Mouse (Mus musculus) hindbrain, embryonic 12.5 days (tissue): ENCODE results near the gene Pipox. TPM values are rescaled to one million over a fixed set of nuclear protein-coding genes. Genes with fewer than 3 reads are reported as not detected.
A peak's percentile ranks its signal among the peaks of the same experiment; 100 is the strongest.

Experiments
- ATAC-seq: fragments of 200-750 bp; cut with Nextera tagmentation; 2 replicates; pipeline ENCODE4 v1.8.0; 2017; ENCODE audit warnings: moderate TSS enrichment; ENCODE audit not compliant: low FRiP score
- H3K27ac ChIP-seq: fragments of 300-500 bp; sonication (generic); 2 replicates; pipeline ENCODE4 v1.5.1; 2016; ENCODE audit warnings: mild to moderate bottlenecking
- H3K27me3 ChIP-seq: fragments of 300-500 bp; sonication (generic); 2 replicates; pipeline ENCODE4 v1.6.1; 2016; ENCODE audit warnings: mild to moderate bottlenecking
- H3K36me3 ChIP-seq: fragments of 300-500 bp; sonication (generic); 2 replicates; pipeline ENCODE4 v1.6.1; 2016; ENCODE audit warnings: mild to moderate bottlenecking
- H3K4me1 ChIP-seq: fragments of 300-500 bp; sonication (generic); 2 replicates; pipeline ENCODE4 v1.6.1; 2016
- H3K4me2 ChIP-seq: fragments of 300-500 bp; sonication (generic); replicated peaks from 2 replicates; pipeline ENCODE4 v1.6.1; 2016; ENCODE audit warnings: mild to moderate bottlenecking
- H3K4me3 ChIP-seq: fragments of 300-500 bp; sonication (generic); 2 replicates; pipeline ENCODE4 v1.5.1; 2016; ENCODE audit warnings: mild to moderate bottlenecking
- H3K9ac ChIP-seq: fragments of 300-500 bp; sonication (generic); 2 replicates; pipeline ENCODE4 v1.6.1; 2016; ENCODE audit warnings: mild to moderate bottlenecking, moderate library complexity
- H3K9me3 ChIP-seq: fragments of 300-500 bp; sonication (generic); replicated peaks from 2 replicates; pipeline ENCODE4 v1.6.1; 2016; ENCODE audit warnings: mild to moderate bottlenecking
- WGBS: fragments of 180-500 bp; shearing (Covaris S2); methylation state at CpG from one replicate; pipeline ENCODE4 v1.1.7; 2016; 5-methylcytosine and 5-hydroxymethylcytosine counted together
- polyA plus RNA-seq: library from polyadenylated mRNA; unstranded; fragments of >200 nt; fragmentation: Nextera tagmentation; extraction: Ambion mirVana; gene quantifications from 2 replicates; pipeline ENCODE4 v1.2.1, GENCODE M21; 2016

Gene Pipox
- polyA plus RNA-seq, 1 experiment from 2014 or later = 5.0 TPM

DNA sequence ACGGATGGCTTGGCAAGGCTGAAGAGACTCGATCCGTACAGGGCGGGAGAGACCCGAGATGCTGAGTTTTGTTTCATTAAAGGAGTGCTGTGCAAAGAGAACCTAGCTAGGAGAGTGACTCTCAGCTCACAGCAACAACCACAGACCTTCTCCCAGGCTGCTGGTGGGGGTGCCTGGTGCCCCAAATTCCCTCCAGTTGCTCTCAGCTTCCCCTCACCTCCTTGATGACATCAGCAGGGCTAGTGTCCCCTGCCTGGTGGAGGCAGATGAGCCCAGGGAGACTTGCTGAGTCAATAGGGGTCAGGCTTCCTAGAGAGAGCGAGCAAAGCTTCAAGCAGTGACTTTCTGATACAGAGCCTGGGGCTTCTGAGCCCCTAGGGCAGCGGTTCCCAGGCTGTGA, 21.2 kb downstream of the Pipox start:
- H3K27me3 ChIP-seq = peaks cover 18% of the 10 kb centered on the region
- peak overlapping the region; percentile 35 for H3K4me2 ChIP-seq
- 7% methylated on average over 7 of the region's 7 CpGs for WGBS
- H3K4me3 ChIP-seq = no peak overlapping the region
- no peaks in the 10 kb centered on the region for H3K9me3 ChIP-seq
- peak overlapping the region; percentile 62 for H3K27ac ChIP-seq
- peak; percentile 15; the same call in 1 of the 2 replicates for ATAC-seq
- H3K36me3 ChIP-seq = no peaks in the 10 kb centered on the region
- H3K9ac ChIP-seq = no peak overlapping the region
- H3K4me1 ChIP-seq = peaks cover 65% of the 10 kb centered on the region

DNA sequence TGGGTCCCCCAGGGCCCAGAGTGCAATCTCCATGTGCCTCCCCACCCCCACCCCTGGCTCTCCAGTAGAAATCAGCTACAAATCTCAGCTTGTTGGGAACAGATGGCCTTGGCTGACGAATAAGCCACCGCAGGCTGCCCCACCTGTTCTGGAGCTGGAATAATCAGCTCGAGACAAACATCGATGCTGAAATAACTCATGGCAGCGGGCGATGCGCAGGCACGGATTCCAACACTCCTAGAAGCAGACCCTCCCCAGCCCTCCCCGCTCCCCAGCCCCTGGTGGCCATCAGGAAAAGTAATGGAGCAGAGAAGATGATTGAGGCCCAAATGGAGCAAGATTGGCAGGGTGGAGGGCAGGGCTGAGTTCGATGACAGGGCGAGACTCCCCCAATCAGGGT, 21.7 kb downstream of the Pipox start:
- H3K9ac ChIP-seq = peak overlapping the region; percentile 20; the same call in 1 of the 2 replicates
- H3K27ac ChIP-seq = peak overlapping the region; percentile 60
- H3K9me3 ChIP-seq = no peaks in the 10 kb centered on the region
- H3K4me3 ChIP-seq = no peak overlapping the region; the same call in 1 of the 2 replicates
- ATAC-seq = peak; percentile 7; the same call in 1 of the 2 replicates
- WGBS = 4% methylated on average over 11 of the region's 11 CpGs
- peaks cover 68% of the 10 kb centered on the region for H3K4me1 ChIP-seq
- peak overlapping the region; percentile 35 for H3K4me2 ChIP-seq
- H3K36me3 ChIP-seq = no peaks in the 10 kb centered on the region
- H3K27me3 ChIP-seq = peaks cover 15% of the 10 kb centered on the region

DNA sequence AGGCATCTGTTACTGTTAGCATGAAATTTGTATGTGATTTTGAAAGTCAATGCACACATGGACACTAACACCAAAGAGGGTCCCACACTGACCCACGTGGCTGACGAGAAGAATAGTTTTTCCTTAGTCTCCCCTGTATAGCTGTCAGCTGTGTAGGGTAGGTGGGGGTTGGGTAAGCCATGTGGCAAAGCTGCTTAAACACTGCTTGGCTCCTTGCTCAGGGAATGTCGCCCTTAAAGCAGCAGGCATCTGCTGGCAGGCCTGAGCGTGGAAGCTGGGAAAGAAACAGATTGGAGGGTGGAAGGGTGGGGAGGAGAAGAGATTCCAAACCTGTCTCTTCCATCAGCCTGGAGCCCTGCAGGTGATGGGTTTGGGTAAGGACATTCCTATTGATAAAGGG, 22.5 kb downstream of the Pipox start:
- H3K9ac ChIP-seq = no peak overlapping the region
- no peaks in the 10 kb centered on the region for H3K36me3 ChIP-seq
- no peak for ATAC-seq
- H3K27me3 ChIP-seq = peaks cover 20% of the 10 kb centered on the region
- H3K4me1 ChIP-seq = peaks cover 69% of the 10 kb centered on the region
- no peak overlapping the region for H3K4me2 ChIP-seq
- H3K27ac ChIP-seq = no peak overlapping the region; the same call in 1 of the 2 replicates
- WGBS = 26% methylated on average over 4 of the region's 4 CpGs
- H3K9me3 ChIP-seq = no peaks in the 10 kb centered on the region
- H3K4me3 ChIP-seq = no peak overlapping the region

DNA sequence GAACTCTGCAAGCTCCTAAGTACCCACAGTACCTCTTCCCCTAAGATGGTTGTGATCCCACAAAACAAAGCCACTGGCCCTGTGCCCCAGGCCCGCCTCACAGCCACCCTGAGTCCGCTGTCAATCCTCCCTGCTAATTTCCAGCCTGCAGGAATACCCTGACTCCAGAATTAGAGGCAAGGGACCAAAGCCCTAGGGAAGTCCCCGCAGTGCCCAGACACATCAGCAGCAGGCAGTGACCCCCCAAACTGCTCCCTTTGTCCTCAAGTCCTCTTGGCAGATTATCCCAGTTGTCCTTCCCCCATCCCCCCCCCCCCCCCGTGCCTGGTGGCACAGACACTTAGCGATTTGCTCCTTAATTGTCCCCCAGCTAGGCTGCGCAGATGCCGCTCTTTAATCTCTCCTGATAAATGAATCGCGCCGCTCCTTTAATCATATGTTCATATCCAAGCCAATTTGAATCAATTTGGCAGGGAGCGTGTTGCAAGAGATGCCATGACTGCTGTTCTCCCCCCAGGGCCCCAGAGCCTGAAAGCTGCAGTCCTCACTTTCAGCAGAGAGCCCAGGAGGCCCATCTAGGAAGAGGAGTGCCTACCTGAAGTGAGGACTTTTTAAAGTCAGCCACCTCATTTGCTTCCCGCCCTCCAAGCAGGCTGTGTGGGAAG, 26.3 kb downstream of the Pipox start:
- ATAC-seq = peak; percentile 33; the same call in 1 of the 2 replicates
- H3K4me1 ChIP-seq = peaks cover 55% of the 10 kb centered on the region
- no peaks in the 10 kb centered on the region for H3K9me3 ChIP-seq
- peaks cover 45% of the 10 kb centered on the region for H3K27me3 ChIP-seq
- H3K4me2 ChIP-seq = no peak overlapping the region
- 15% methylated on average over 11 of the region's 12 CpGs for WGBS
- H3K36me3 ChIP-seq = peaks cover 9% of the 10 kb centered on the region
- H3K27ac ChIP-seq = peak overlapping the region; percentile 64
- peak overlapping the region; percentile 19; the same call in 1 of the 2 replicates for H3K9ac ChIP-seq
- no peak overlapping the region for H3K4me3 ChIP-seq

DNA sequence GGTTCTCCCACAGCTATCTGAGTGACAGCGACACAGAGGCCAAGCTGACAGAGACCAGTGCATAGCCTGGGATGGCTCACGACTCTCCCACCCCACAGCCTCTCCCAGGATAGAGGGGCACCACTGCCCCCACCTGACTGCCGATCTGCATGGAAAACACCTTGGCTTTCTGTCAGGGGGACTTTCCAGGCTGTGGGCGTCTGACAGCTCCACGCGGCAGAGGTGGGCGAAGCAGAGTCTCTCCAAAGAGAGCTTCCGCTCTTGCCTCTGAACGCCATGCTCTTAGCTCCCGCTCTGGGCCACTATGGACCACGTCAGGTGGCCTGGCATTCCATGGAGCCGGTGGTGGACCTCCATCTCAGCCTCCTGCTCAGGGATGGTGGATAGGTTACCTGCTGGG, 29.1 kb downstream of the Pipox start:
- 60% methylated on average over 12 of the region's 12 CpGs for WGBS
- H3K27ac ChIP-seq = peak overlapping the region; percentile 58
- no peaks in the 10 kb centered on the region for H3K9me3 ChIP-seq
- ATAC-seq = no peak
- no peak overlapping the region for H3K9ac ChIP-seq
- peaks cover 64% of the 10 kb centered on the region for H3K27me3 ChIP-seq
- no peak overlapping the region for H3K4me2 ChIP-seq
- H3K4me1 ChIP-seq = peaks cover 54% of the 10 kb centered on the region
- peaks cover 23% of the 10 kb centered on the region for H3K36me3 ChIP-seq
- H3K4me3 ChIP-seq = no peak overlapping the region

DNA sequence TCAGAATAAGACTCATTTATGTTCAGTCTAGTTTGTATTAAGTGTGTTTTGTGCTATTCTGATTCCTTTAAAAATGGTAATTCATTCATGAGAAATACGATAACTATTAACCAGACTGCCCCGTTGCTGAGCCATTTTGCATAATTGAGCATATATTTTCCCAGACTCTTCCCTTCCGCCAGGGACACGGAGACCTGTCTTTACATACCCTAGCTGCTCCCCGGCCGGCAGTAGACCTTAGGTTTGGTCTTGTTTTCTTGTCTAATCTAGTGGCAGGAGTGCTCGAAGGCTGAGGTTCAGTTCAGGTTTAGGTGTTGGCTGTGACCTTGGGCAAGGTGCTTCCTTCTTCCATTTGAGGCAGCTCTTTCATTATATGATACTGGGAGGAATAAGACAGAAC, 31.0 kb downstream of the Pipox start:
- Histone ChIP-seq H3K4me2 (no peak overlapping the region), H3K36me3 (peaks cover 31% of the 10 kb centered on the region), H3K9me3 (no peaks in the 10 kb centered on the region), H3K27me3 (peaks cover 70% of the 10 kb centered on the region), H3K4me3 (no peak overlapping the region), H3K9ac (no peak overlapping the region), H3K27ac (no peak overlapping the region), H3K4me1 (peaks cover 61% of the 10 kb centered on the region)
- no peak for ATAC-seq
- 81% methylated on average over 7 of the region's 7 CpGs for WGBS

DNA sequence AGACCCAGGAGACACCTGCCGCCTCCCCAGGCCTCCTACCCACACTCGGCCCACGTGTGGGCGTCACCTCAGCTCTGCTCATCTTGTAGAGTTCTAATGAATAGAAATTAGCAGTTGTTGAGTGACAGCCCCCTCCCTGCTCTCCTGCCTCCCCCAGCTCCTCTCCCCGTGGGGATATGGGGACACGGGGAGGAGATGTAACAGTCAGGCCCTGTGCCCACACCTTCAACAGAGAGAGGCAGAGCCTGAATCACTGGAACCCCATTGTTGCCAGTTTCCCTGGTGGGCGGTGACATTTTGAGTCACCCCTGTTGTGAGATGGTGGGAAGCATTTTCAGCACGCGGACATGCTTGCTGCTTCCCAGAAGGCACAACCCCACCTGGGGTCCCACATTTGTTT, 32.9 kb downstream of the Pipox start:
- Histone ChIP-seq H3K9me3 (no peaks in the 10 kb centered on the region), H3K9ac (no peak overlapping the region), H3K4me3 (no peak overlapping the region), H3K36me3 (peaks cover 33% of the 10 kb centered on the region), H3K27ac (no peak overlapping the region), H3K4me2 (no peak overlapping the region), H3K27me3 (peaks cover 67% of the 10 kb centered on the region), H3K4me1 (peaks cover 61% of the 10 kb centered on the region)
- WGBS = 71% methylated on average over 9 of the region's 9 CpGs
- ATAC-seq = no peak

DNA sequence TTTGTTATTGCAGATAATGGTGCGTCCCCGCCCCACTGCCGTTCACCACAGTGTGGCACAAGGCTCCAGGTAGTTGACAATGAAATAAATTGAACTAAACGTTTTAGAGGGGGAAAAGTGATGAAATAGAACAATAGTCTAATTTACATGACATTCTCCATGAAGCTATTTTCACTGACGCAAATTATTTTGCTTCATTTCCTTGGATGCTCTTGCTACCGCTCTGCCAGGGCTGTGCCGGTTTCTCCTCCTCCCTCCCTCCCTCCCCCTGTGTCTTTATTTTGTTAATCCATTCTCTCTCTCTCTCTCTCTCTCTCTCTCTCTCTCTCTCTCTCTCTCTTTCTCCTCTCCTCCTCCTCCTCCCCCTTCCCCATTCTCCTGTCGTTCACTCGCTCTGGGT, 35.3 kb downstream of the Pipox start:
- WGBS = 28% methylated on average over 9 of the region's 9 CpGs
- H3K9me3 ChIP-seq = no peaks in the 10 kb centered on the region
- H3K27ac ChIP-seq = peak overlapping the region; percentile 41
- H3K27me3 ChIP-seq = peaks cover 45% of the 10 kb centered on the region
- 0 out of 2 replicates have a peak overlapping the region, but pooled peaks have one; percentile 33 for H3K9ac ChIP-seq
- H3K4me2 ChIP-seq = no peak overlapping the region
- no peak for ATAC-seq
- peaks cover 34% of the 10 kb centered on the region for H3K36me3 ChIP-seq
- H3K4me1 ChIP-seq = peaks cover 72% of the 10 kb centered on the region
- H3K4me3 ChIP-seq = no peak overlapping the region

DNA sequence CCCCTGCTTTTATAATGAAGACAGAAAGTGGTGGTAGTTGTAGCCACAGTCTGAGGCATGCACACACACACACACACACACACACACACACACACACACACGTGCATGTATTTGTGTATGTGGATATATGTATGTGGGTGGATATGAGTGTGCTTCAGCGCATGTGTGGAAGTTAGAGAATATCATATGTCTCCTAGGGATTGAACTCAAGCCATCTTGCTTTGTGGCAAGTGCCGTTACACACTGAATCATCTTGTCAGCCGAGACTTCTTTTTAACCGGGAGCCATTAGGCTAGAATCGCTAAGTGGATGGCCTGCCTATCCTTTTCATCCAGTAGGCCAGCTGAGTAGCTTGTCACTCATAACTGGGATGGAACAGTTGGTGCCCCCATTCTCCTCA, 36.8 kb downstream of the Pipox start:
- 77% methylated on average over 6 of the region's 6 CpGs for WGBS
- Histone ChIP-seq H3K27me3 (peaks cover 49% of the 10 kb centered on the region), H3K4me3 (no peak overlapping the region), H3K4me2 (no peak overlapping the region), H3K27ac (peak overlapping the region; percentile 62), H3K4me1 (peaks cover 69% of the 10 kb centered on the region), H3K9me3 (no peaks in the 10 kb centered on the region), H3K9ac (no peak overlapping the region), H3K36me3 (peaks cover 45% of the 10 kb centered on the region)
- no peak for ATAC-seq

DNA sequence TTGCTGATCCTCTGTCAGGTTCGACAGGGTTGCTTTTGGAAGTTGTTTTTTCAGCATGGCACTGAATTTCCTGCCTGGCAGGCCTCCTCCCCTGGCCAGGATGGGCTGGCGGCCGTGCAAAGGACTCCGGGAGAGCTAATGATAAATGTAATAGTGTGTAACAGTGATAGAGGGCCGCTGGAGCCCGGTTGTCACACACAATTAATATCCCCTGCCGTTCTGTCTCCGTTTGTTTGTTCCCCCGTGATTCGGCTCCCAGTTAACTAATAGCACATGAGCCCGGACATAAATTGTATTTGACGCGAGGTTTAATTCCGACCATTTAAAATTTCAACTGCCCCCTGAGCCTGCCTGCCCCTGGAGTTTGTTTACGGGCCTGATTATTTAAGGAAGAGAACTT, 38.5 kb downstream of the Pipox start:
- WGBS = 34% methylated on average over 15 of the region's 15 CpGs
- no peaks in the 10 kb centered on the region for H3K9me3 ChIP-seq
- H3K9ac ChIP-seq = no peak overlapping the region
- H3K4me2 ChIP-seq = no peak overlapping the region
- H3K4me3 ChIP-seq = no peak overlapping the region
- peaks cover 78% of the 10 kb centered on the region for H3K4me1 ChIP-seq
- peak overlapping the region; percentile 62 for H3K27ac ChIP-seq
- ATAC-seq = no peak
- peaks cover 41% of the 10 kb centered on the region for H3K36me3 ChIP-seq
- peaks cover 35% of the 10 kb centered on the region for H3K27me3 ChIP-seq

DNA sequence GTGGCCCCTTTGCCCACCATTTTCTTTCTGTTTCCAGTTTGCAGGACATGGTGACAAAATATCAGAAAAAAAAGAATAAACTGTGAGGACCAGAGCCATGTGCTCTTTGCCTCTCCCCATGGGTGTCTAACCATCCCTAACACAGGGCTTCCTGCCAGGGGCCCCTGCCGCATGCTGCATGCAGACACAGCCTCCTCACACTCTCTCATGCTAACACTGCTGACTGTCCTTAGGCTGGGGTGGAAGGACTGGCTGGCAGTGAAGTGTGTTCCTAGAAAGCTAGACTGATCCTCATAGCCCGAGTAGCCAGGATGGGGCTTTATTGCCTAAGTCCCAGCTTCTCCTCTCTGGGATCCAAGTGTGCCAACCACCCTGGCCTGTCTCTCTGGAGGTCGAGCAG, 39.3 kb downstream of the Pipox start:
- ATAC-seq = no peak
- Histone ChIP-seq H3K9me3 (no peaks in the 10 kb centered on the region), H3K9ac (no peak overlapping the region), H3K27ac (peak overlapping the region; percentile 62), H3K36me3 (peaks cover 40% of the 10 kb centered on the region), H3K4me2 (no peak overlapping the region), H3K27me3 (peaks cover 28% of the 10 kb centered on the region), H3K4me3 (no peak overlapping the region), H3K4me1 (peaks cover 82% of the 10 kb centered on the region)
- 66% methylated on average over 3 of the region's 3 CpGs for WGBS

DNA sequence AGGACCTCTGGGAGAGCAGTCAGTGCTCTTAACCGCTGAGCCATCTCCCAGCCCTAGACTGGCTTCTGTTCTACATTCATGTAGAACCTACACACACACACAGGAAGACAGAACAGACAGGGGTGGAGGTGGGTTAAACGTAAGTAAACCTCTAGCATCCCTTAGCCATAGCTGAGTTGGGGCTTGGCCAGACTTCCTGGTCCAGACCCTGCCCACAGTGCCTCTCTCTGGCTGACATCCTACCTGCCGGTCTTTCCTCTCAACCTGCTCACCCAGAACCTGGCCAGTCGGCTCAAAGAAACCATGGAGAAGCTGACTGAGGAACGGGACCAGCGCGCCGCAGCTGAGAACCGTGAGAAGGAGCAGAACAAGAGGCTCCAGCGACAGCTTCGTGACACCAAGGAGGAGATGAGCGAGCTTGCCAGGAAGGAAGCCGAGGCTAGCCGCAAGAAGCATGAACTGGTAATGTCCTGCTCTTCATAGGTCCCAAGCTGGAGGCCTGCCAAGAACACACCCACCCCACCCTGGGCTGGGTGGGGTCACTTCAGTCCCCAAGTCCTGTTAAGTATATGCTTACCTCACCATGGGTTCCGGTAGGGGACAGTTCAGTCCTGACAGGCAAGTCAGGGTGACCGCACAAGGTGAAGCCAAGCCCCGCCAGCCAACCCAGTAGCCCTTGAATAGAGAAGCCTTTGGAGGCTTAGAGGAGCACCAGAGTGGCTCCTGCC, 40.8 kb downstream of the Pipox start:
- H3K9ac ChIP-seq = no peak overlapping the region
- peaks cover 79% of the 10 kb centered on the region for H3K4me1 ChIP-seq
- H3K4me3 ChIP-seq = no peak overlapping the region
- no peaks in the 10 kb centered on the region for H3K9me3 ChIP-seq
- H3K36me3 ChIP-seq = peaks cover 39% of the 10 kb centered on the region
- 93% methylated on average over 17 of the region's 17 CpGs for WGBS
- H3K27ac ChIP-seq = no peak overlapping the region
- ATAC-seq = no peak
- H3K4me2 ChIP-seq = no peak overlapping the region
- H3K27me3 ChIP-seq = peaks cover 24% of the 10 kb centered on the region; the same call in 1 of the 2 replicates
